8 mouse cellular contexts compared by ENCODE assay signal in genomic region chr7:132714236-132714923, GRCm38 (mm10).
A peak's percentile ranks its signal among the peaks of the same experiment; 100 is the strongest.
DNase-seq lines count a peak whose midpoint lies in the region; ATAC-seq and TF ChIP-seq lines count a peak whose summit lies in the region.

No protein-coding gene starts in this region.

- H3K4me2 ChIP-seq in hindbrain, embryonic 11.5 days (replicated peaks; ENCODE audit: low read depth, low read length), result no peak overlapping the region
- peak overlapping the region; percentile 1; the same call in 1 of the 2 replicates for H3K4me2 ChIP-seq in heart, embryonic 12.5 days

- no peak overlapping the region for H3K9ac ChIP-seq in hindbrain, embryonic 11.5 days (ENCODE audit: low read depth, low read length)
- H3K9ac ChIP-seq in heart, embryonic 12.5 days, result peak overlapping the region; percentile 4; the same call in 1 of the 2 replicates

- peak; percentile 22 for DNase-seq in hindbrain, embryonic 10.5 days (ENCODE audit: low spot score)
- no peak for DNase-seq in hindbrain, embryonic 11.5 days (ENCODE audit: low spot score)
- DNase-seq in kidney, postnatal 25 days, result peak; percentile 59 to 82
- DNase-seq in lung, adult 2 months, result no peak
- DNase-seq in spleen, postnatal 10 days (ENCODE audit: low spot score in 2 of 2), result no peak

- H3K4me3 ChIP-seq in hindbrain, embryonic 10.5 days, result no peak overlapping the region
- H3K4me3 ChIP-seq in hindbrain, embryonic 11.5 days (ENCODE audit: low read depth, low read length), result no peak overlapping the region
- H3K4me3 ChIP-seq in cortical plate, adult 2 months (ENCODE audit: insufficient read depth, low read length), result no peak overlapping the region
- H3K4me3 ChIP-seq in heart, embryonic 12.5 days, result no peak overlapping the region
- no peak overlapping the region for H3K4me3 ChIP-seq in lung, adult 2 months (replicated peaks; ENCODE audit: extremely low read depth, low read depth, low read length)
- no peak overlapping the region for H3K4me3 ChIP-seq in small intestine, adult 2 months (ENCODE audit: low read depth, low read length)

- 42% methylated on average over 6 of the region's 6 CpGs for WGBS in hindbrain, embryonic 10.5 days
- WGBS in hindbrain, embryonic 11.5 days, result 52% methylated on average over 6 of the region's 6 CpGs
- WGBS in heart, embryonic 12.5 days, result 12% methylated on average over 6 of the region's 6 CpGs
- WGBS in lung, adult 2 months, result 10% methylated on average over 6 of the region's 6 CpGs
- 56% methylated on average over 6 of the region's 6 CpGs for WGBS in small intestine, adult 2 months

- H3K9me3 ChIP-seq in hindbrain, embryonic 10.5 days, result no peaks in the 10 kb centered on the region
- H3K9me3 ChIP-seq in hindbrain, embryonic 11.5 days (ENCODE audit: control insufficient read depth, low read length), result no peaks in the 10 kb centered on the region
- no peaks in the 10 kb centered on the region for H3K9me3 ChIP-seq in heart, embryonic 12.5 days (replicated peaks)

- no peaks in the 10 kb centered on the region for H3K27me3 ChIP-seq in hindbrain, embryonic 10.5 days (ENCODE audit: insufficient read depth, poor library complexity, severe bottlenecking)
- no peaks in the 10 kb centered on the region for H3K27me3 ChIP-seq in hindbrain, embryonic 11.5 days (ENCODE audit: control insufficient read depth, insufficient read depth, low read length)
- H3K27me3 ChIP-seq in heart, embryonic 12.5 days (replicated peaks), result no peaks in the 10 kb centered on the region
- no peaks in the 10 kb centered on the region for H3K27me3 ChIP-seq in small intestine, adult 2 months (ENCODE audit: control insufficient read depth, insufficient read depth, low read length)

- H3K4me1 ChIP-seq in hindbrain, embryonic 10.5 days (replicated peaks), result peaks cover 75% of the 10 kb centered on the region
- H3K4me1 ChIP-seq in hindbrain, embryonic 11.5 days (replicated peaks; ENCODE audit: control insufficient read depth, insufficient read depth, low read length), result no peaks in the 10 kb centered on the region; the same call in 1 of the 2 replicates
- peaks cover 12% of the 10 kb centered on the region for H3K4me1 ChIP-seq in cortical plate, adult 2 months (ENCODE audit: control insufficient read depth, insufficient read depth, low read length)
- H3K4me1 ChIP-seq in heart, embryonic 12.5 days (replicated peaks), result peaks cover 50% of the 10 kb centered on the region
- peaks cover 36% of the 10 kb centered on the region for H3K4me1 ChIP-seq in lung, adult 2 months (ENCODE audit: control insufficient read depth, insufficient read depth, low read length)
- peaks cover 19% of the 10 kb centered on the region for H3K4me1 ChIP-seq in small intestine, adult 2 months (ENCODE audit: control insufficient read depth, insufficient read depth, insufficient read length, low read length)

- TF ChIP-seq CTCF in cortical plate, adult 2 months (IDR thresholded peaks at IDR 0.05; ENCODE audit: extremely low read depth, insufficient read depth, low read length), result no peak
- no peak for TF ChIP-seq CTCF in lung, adult 2 months (IDR thresholded peaks at IDR 0.05; ENCODE audit: insufficient read depth, low read length)
- TF ChIP-seq CTCF in small intestine, adult 2 months (IDR thresholded peaks at IDR 0.05; ENCODE audit: extremely low read depth, insufficient read length, insufficient replicate concordance, low read depth, low read length), result no peak

- H3K36me3 ChIP-seq in hindbrain, embryonic 10.5 days, result peaks cover 27% of the 10 kb centered on the region
- no peaks in the 10 kb centered on the region for H3K36me3 ChIP-seq in hindbrain, embryonic 11.5 days (ENCODE audit: control insufficient read depth, insufficient read depth, low read length)
- peaks cover 5% of the 10 kb centered on the region; the same call in 1 of the 2 replicates for H3K36me3 ChIP-seq in heart, embryonic 12.5 days
- H3K36me3 ChIP-seq in small intestine, adult 2 months (ENCODE audit: control insufficient read depth, insufficient read depth, low read length), result peaks cover 28% of the 10 kb centered on the region

- no peak for ATAC-seq in hindbrain, embryonic 11.5 days (ENCODE audit: low FRiP score)
- ATAC-seq in heart, embryonic 12.5 days (ENCODE audit: insufficient number of reproducible peaks, low FRiP score), result peak; percentile 81

- H3K27ac ChIP-seq in hindbrain, embryonic 10.5 days, result peak overlapping the region; percentile 71
- no peak overlapping the region for H3K27ac ChIP-seq in hindbrain, embryonic 11.5 days (ENCODE audit: low read depth, low read length)
- H3K27ac ChIP-seq in cortical plate, adult 2 months (ENCODE audit: insufficient read depth, low read length), result peak overlapping the region; percentile 55
- H3K27ac ChIP-seq in heart, embryonic 12.5 days (ENCODE audit: poor library complexity, severe bottlenecking), result peak overlapping the region; percentile 97
- H3K27ac ChIP-seq in small intestine, adult 2 months (ENCODE audit: insufficient read depth, low read depth, low read length), result peak overlapping the region; percentile 70

- TF ChIP-seq POLR2A in cortical plate, adult 2 months (IDR thresholded peaks at IDR 0.05; ENCODE audit: extremely low read depth, insufficient read depth, low read length), result peak; percentile 40; the same call in 1 of the 2 replicates
- peak; percentile 26; the same call in 1 of the 2 replicates for TF ChIP-seq POLR2A in lung, adult 2 months (IDR thresholded peaks at IDR 0.05; ENCODE audit: borderline replicate concordance, extremely low read depth, low read depth, low read length)
- TF ChIP-seq POLR2A in small intestine, adult 2 months (IDR thresholded peaks at IDR 0.05; ENCODE audit: low read depth, low read length), result no peak

Comparison
In these comparisons a context has a peak if more than half of its experiments do, and no peak if none do; other contexts are left out.
1. DNase-seq: peak in hindbrain, embryonic 10.5 days (single experiment) and kidney, postnatal 25 days (2 of 2); none in hindbrain, embryonic 11.5 days (single experiment), lung, adult 2 months (single experiment) and spleen, postnatal 10 days (0 of 2).